Mouse (Mus musculus): ENCODE results near the gene Gjb6.

DNA sequence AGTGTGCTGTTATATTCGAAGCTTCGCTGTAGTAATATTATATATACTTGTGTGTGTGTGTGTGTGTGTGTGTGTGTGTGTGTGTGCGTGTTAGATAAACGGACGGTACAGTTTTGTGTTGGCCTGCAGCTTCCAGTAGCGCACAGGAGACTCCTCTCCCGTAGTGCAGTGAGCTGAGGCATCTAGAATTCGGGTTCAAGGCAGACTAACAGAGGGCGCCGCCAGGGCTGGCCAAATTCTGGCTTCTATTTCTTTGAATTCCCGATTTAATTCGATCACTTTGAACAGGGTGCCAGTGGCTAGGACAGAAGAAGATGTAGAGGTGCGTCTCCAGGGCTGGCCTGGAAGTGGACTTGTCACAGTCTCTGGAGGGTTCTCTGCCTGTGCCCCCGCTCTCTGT lies 28.3 kb downstream of the Gjb6 start:
- TF ChIP-seq CTCF (IDR thresholded peaks at IDR 0.05; ENCODE audit: borderline replicate concordance, insufficient read depth, low read depth, low read length): no peak
- TF ChIP-seq POLR2A (IDR thresholded peaks at IDR 0.05; ENCODE audit: borderline replicate concordance, insufficient read depth, low read length): no peak

Measured in cerebellum, adult 2 months (tissue).